Mouse (Mus musculus) midbrain, embryonic 16.5 days (tissue): ENCODE measurements around the gene Spns2. TPM values are rescaled to one million over a fixed set of nuclear protein-coding genes. Genes with fewer than 3 reads are reported as not detected.

ENCODE experiments used
- ATAC-seq: fragments of 200-750 bp; cut with Nextera tagmentation; 2 replicates; pipeline ENCODE4 v1.8.0; 2017; ENCODE audit warnings: moderate TSS enrichment
- H3K27ac ChIP-seq: fragments of 300-500 bp; sonication (generic); 2 replicates; pipeline ENCODE4 v1.5.1; 2014; ENCODE audit warnings: mild to moderate bottlenecking, low read length, mixed read lengths
- H3K27me3 ChIP-seq: fragments of 300-500 bp; sonication (generic); 2 replicates; pipeline ENCODE4 v1.6.1; 2014; ENCODE audit warnings: low read depth, low read length, mixed read lengths; ENCODE audit not compliant: control insufficient read depth, insufficient read depth
- H3K36me3 ChIP-seq: fragments of 300-500 bp; sonication (generic); 2 replicates; pipeline ENCODE4 v1.6.1; 2014; ENCODE audit warnings: mild to moderate bottlenecking, low read length, moderate library complexity, mixed read lengths; ENCODE audit not compliant: control insufficient read depth, insufficient read depth
- H3K4me1 ChIP-seq: fragments of 300-500 bp; sonication (generic); 2 replicates; pipeline ENCODE4 v1.6.1; 2014; ENCODE audit warnings: mild to moderate bottlenecking, low read length, mixed read lengths; ENCODE audit not compliant: control insufficient read depth, insufficient read depth
- H3K4me2 ChIP-seq: fragments of 300-500 bp; sonication (generic); 2 replicates; pipeline ENCODE4 v1.6.1; 2014; ENCODE audit warnings: mild to moderate bottlenecking, low read length, mixed read lengths
- H3K4me3 ChIP-seq: fragments of 300-500 bp; sonication (generic); 2 replicates; pipeline ENCODE4 v1.5.1; 2014; ENCODE audit warnings: low read depth, mild to moderate bottlenecking, low read length, moderate library complexity, mixed read lengths
- H3K9ac ChIP-seq: fragments of 300-500 bp; sonication (generic); 2 replicates; pipeline ENCODE4 v1.6.1; 2014; ENCODE audit warnings: low read depth, low read length, mixed read lengths
- H3K9me3 ChIP-seq: fragments of 300-500 bp; sonication (generic); replicated peaks from 2 replicates; pipeline ENCODE4 v1.6.1; 2014; ENCODE audit warnings: mild to moderate bottlenecking, low read length, mixed read lengths; ENCODE audit not compliant: control insufficient read depth, poor library complexity, severe bottlenecking
- WGBS: fragments of 180-500 bp; shearing (Covaris S2); extraction: QIAGEN DNeasy Blood & Tissue Kit; methylation state at CpG from one replicate; pipeline ENCODE4 v1.1.7; 2014; 5-methylcytosine and 5-hydroxymethylcytosine counted together
- polyA plus RNA-seq: library from polyadenylated mRNA; unstranded; fragments of >200 nt; fragmentation: Nextera tagmentation; extraction: Ambion mirVana; gene quantifications from 2 replicates; pipeline ENCODE4 v1.2.1, GENCODE M21; 2015

Gene Spns2
- polyA plus RNA-seq: 6.8 and 8.4 TPM in 2 replicates

- H3K9me3 ChIP-seq: no peaks in the 10 kb centered on the region
- WGBS: under 1% methylated on average over 33 of the region's 42 CpGs
- H3K27ac ChIP-seq: peak within 1 kb of the TSS; percentile 93
- peak; percentile 90 for ATAC-seq
- H3K4me2 ChIP-seq: peak within 1 kb of the TSS; percentile 77
- peak within 1 kb of the TSS; percentile 83 for H3K4me3 ChIP-seq
- peak within 1 kb of the TSS; percentile 93 for H3K9ac ChIP-seq
- no peaks in the 10 kb centered on the region for H3K36me3 ChIP-seq
- peaks cover 30% of the 10 kb centered on the region for H3K4me1 ChIP-seq
- H3K27me3 ChIP-seq: no peaks in the 10 kb centered on the region
These were observed at the start of gene Spns2 for GRCm38 (mm10) chr11:72489881-72490301. Spns2 (minus strand) TSS chr11:72489904.

- H3K4me2 ChIP-seq: no peak overlapping the region
- H3K27me3 ChIP-seq: no peaks in the 10 kb centered on the region
- no peaks in the 10 kb centered on the region for H3K4me1 ChIP-seq
- no peaks in the 10 kb centered on the region for H3K9me3 ChIP-seq
- H3K27ac ChIP-seq: no peak overlapping the region
- no peak overlapping the region for H3K9ac ChIP-seq
- no peak for ATAC-seq
- no peak overlapping the region for H3K4me3 ChIP-seq
- H3K36me3 ChIP-seq: no peaks in the 10 kb centered on the region
- WGBS: 95% methylated on average over 7 of the region's 7 CpGs
These were observed 49.1 kb upstream of the Spns2 start for GRCm38 (mm10) chr11:72538811-72539210.

DNA sequence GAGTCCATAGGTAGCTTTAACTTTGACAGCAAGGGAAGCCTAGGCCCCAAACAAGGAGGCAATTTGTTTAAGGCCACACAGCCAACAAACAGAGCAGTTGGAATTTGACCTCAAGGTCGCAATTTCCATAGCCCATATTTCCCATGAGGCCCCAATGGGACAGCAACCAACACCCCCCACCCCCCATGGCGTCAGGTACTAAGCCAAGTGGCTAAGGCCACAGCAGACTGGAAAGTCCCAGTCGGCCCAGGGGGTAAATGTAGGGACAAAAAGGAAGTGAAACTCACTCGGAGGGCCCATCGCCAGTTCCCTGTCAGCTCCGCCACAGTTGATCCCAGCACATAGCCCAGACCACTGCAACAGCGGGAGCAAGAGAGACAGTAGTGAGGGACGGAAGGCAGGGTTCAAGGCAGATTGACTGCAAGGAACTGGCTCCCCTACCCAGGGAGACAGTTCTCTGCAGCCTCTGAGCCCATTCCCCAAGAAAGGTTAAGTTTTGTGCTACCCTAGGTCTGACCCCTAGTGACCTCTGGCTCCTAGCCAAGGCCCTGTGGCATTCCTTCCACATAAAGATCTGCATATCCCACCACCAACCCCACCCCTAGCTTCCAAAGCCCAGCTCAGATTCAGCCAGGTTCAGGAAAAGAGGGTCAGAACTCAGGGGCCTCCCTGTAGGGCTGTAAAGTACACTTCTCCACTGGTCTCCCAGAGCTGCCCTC, 48.5 kb upstream of the Spns2 start:
- H3K27ac ChIP-seq: no peak overlapping the region
- no peak overlapping the region for H3K9ac ChIP-seq
- no peaks in the 10 kb centered on the region for H3K27me3 ChIP-seq
- ATAC-seq: no peak
- H3K4me1 ChIP-seq: no peaks in the 10 kb centered on the region
- no peak overlapping the region for H3K4me2 ChIP-seq
- no peak overlapping the region for H3K4me3 ChIP-seq
- 74% methylated on average over 8 of the region's 8 CpGs for WGBS
- H3K36me3 ChIP-seq: no peaks in the 10 kb centered on the region
- H3K9me3 ChIP-seq: no peaks in the 10 kb centered on the region

GRCm38 (mm10) chr11:72537503-72537902, 47.8 kb upstream of the Spns2 start:
- no peaks in the 10 kb centered on the region for H3K27me3 ChIP-seq
- no peak for ATAC-seq
- no peak overlapping the region for H3K4me2 ChIP-seq
- H3K9me3 ChIP-seq: no peaks in the 10 kb centered on the region
- no peaks in the 10 kb centered on the region for H3K4me1 ChIP-seq
- no peaks in the 10 kb centered on the region for H3K36me3 ChIP-seq
- H3K9ac ChIP-seq: no peak overlapping the region
- no peak overlapping the region for H3K4me3 ChIP-seq
- H3K27ac ChIP-seq: no peak overlapping the region
- WGBS: 87% methylated on average over 2 of the region's 2 CpGs

DNA sequence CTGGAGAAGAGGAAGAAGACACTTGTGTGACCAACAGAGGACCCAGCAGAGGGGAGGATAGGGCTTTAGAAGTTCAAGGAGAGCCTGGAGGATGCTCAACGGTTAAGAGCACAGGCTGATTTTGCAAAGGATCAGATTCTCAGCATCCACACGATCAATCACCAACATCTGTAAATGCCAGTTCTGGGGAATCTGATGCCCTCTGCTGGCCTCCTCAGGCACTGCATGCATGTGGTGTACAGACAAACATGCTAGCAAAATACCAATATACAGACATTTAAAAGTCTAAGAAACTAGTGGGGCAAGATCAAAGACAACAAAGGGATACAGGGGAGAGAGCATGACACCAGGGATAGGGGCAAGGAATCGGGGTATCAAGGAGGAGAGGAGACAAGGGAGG, 45.8 kb upstream of the Spns2 start:
- Histone ChIP-seq H3K9ac (no peak overlapping the region), H3K4me3 (no peak overlapping the region), H3K27me3 (no peaks in the 10 kb centered on the region), H3K9me3 (no peaks in the 10 kb centered on the region), H3K27ac (no peak overlapping the region), H3K4me2 (no peak overlapping the region), H3K36me3 (no peaks in the 10 kb centered on the region), H3K4me1 (no peaks in the 10 kb centered on the region)
- ATAC-seq: no peak
- 80% methylated on average over 3 of the region's 3 CpGs for WGBS

DNA sequence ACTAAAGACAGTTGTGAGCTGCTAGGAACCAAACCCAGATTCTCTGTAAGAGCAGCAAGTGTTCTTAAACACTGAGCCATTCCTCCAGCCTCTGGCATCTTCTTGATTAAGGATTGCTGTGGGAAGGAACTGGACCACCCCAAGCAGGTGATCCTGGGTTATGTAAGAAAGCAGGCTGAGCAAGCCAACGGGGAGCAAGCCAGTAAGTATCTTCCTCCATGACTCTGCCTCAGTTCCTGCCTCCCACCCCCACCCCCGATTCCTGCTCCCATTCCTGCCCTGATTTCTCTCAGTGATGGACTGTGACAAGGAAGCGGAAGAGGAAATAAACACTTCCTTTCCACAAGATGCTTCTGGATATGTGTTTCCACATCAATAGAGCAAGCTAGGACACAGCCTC, 43.2 kb upstream of the Spns2 start:
- H3K36me3 ChIP-seq: no peaks in the 10 kb centered on the region
- 94% methylated on average over 3 of the region's 3 CpGs for WGBS
- H3K4me2 ChIP-seq: no peak overlapping the region
- H3K27ac ChIP-seq: no peak overlapping the region
- H3K9ac ChIP-seq: no peak overlapping the region
- no peak overlapping the region for H3K4me3 ChIP-seq
- no peaks in the 10 kb centered on the region for H3K9me3 ChIP-seq
- no peak for ATAC-seq
- no peaks in the 10 kb centered on the region for H3K27me3 ChIP-seq
- H3K4me1 ChIP-seq: no peaks in the 10 kb centered on the region

- no peak for ATAC-seq
- 71% methylated on average over 1 of the region's 1 CpGs for WGBS
- H3K4me3 ChIP-seq: no peak overlapping the region
These were observed 41.9 kb upstream of the Spns2 start for GRCm38 (mm10) chr11:72531632-72532031.

GRCm38 (mm10) chr11:72531144-72531543, 41.4 kb upstream of the Spns2 start:
- Histone ChIP-seq H3K4me3 (no peak overlapping the region), H3K27ac (no peak overlapping the region), H3K4me1 (no peaks in the 10 kb centered on the region), H3K27me3 (no peaks in the 10 kb centered on the region), H3K4me2 (no peak overlapping the region), H3K36me3 (no peaks in the 10 kb centered on the region), H3K9me3 (no peaks in the 10 kb centered on the region), H3K9ac (no peak overlapping the region)
- ATAC-seq: no peak
- 82% methylated on average over 5 of the region's 5 CpGs for WGBS

More at GRCm38 (mm10) chr11:72531632-72532031, 41.9 kb upstream of the Spns2 start:
- no peaks in the 10 kb centered on the region for H3K9me3 ChIP-seq
- no peaks in the 10 kb centered on the region for H3K36me3 ChIP-seq
- H3K4me2 ChIP-seq: no peak overlapping the region
- no peak overlapping the region for H3K9ac ChIP-seq
- H3K27me3 ChIP-seq: no peaks in the 10 kb centered on the region
- no peak overlapping the region for H3K27ac ChIP-seq
- no peaks in the 10 kb centered on the region for H3K4me1 ChIP-seq

- Histone ChIP-seq H3K36me3 (no peaks in the 10 kb centered on the region), H3K4me3 (no peak overlapping the region)
- WGBS: 88% methylated on average over 4 of the region's 4 CpGs
These were observed 36.5 kb upstream of the Spns2 start for GRCm38 (mm10) chr11:72526190-72526589.

More at GRCm38 (mm10) chr11:72526190-72526589, 36.5 kb upstream of the Spns2 start:
- no peak for ATAC-seq
- Histone ChIP-seq H3K27me3 (no peaks in the 10 kb centered on the region), H3K9me3 (no peaks in the 10 kb centered on the region), H3K4me1 (no peaks in the 10 kb centered on the region), H3K27ac (no peak overlapping the region), H3K4me2 (no peak overlapping the region), H3K9ac (no peak overlapping the region)
